Mouse (Mus musculus) embryo, embryonic 11 days (tissue): Measurements from ENCODE around the gene Higd1b.

Source experiments
- DNase-seq: peaks from one replicate; pipeline ENCODE4 v3.0.0-alpha.2; 2015

Higd1b gene

DNA sequence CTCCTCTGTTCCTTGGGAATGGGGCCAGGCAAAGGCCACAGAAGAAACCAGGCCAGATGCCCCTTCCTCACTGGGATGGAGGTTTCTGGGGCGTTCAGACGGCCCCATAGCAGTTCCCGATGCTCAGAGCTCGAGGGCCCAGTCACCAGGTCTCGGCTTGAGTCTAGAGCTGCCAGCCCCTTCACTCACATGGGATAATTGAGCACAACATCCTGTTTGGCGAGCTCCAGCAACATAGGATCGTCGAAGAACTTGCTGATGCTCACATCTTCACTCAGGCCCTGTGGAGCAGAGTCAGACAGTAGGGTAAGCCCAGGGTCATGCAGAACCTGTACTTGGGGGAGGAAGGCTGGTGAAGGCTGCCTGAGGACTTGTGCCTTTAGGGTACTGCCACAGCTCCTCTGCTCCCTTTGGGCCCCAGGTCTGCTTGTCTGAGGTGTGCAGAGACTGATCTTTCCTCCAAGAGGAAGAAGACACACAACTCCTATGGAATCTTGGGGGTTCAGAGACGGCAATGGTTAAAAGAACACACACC, 3.0 kb downstream of the Higd1b start:
- no peak for DNase-seq

GRCm38 (mm10) chr11:102845926-102846325, 10.3 kb downstream of the Higd1b start:
- DNase-seq: no peak

- peak; percentile 70 for DNase-seq
Observed at GRCm38 (mm10) chr11:102851883-102852282, 16.2 kb downstream of the Higd1b start.

DNA sequence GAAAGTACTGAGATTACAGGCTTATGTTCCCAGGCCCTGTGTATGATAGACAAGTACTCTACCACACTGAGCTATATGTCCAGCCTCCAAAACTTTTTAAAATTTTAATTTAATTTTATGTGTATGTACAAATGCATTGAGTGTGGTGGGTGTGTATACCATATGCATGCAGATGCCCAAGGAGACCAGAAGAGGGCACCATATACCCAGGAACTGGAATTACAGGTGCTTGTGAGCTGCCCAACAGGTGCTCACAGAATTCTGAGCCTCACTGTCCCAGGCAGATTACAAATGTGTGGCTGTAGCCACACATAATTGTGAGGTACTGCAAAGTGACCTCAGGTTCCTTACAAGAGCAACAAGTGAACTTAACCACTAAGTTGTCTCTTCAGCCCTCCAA, 18.1 kb downstream of the Higd1b start:
- no peak for DNase-seq

GRCm38 (mm10) chr11:102855941-102856340, 20.3 kb downstream of the Higd1b start:
- DNase-seq: peak; percentile 56

DNA sequence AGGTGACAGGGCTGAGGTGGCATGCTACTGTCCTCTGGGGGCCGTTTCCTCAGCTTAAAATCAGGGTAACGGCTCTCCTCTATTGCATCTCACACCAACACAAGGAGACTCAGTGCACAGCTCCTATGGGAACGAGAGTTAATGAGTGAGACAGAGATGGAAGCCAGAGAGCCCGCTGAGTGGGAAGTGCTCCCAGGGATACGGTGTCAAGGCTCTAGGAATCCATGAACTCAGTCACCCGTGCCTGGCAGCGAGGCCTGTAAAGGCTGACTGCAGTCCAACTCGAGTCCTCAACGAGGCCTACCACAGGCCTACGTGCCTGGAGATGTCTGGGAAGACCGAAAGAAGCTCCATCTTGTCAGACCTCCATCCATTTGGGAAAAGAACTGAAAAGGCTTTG, 23.3 kb downstream of the Higd1b start:
- no peak for DNase-seq

- no peak for DNase-seq
Observed at GRCm38 (mm10) chr11:102859933-102860332, 24.3 kb downstream of the Higd1b start.

GRCm38 (mm10) chr11:102864272-102864671, 28.6 kb downstream of the Higd1b start:
- peak; percentile 88 for DNase-seq

DNA sequence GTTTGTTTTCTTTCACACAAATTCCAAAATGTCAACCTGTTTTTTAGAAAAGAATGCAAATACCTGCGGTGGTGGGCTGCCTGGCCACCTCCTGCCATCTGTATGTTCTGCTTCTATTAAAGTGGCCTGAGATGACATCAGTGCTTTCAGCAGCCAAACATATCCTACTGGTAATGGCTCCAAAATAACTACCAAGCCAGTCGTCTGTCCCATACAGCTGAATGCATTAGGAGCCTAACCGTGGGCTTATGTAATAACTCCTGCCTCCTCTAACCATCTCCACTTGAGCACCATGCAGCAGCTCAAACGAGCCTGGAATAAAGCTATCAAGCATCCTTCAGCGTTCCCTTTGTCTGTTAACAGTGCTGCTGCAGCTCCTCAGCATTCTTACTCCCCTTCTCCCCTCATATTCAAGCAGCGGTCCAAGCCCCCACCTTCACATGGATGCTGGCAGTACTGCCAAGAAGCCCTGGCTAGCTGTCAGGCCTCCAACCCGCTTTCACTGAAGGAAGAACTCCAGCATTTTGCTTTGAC, 39.2 kb downstream of the Higd1b start:
- no peak for DNase-seq

DNA sequence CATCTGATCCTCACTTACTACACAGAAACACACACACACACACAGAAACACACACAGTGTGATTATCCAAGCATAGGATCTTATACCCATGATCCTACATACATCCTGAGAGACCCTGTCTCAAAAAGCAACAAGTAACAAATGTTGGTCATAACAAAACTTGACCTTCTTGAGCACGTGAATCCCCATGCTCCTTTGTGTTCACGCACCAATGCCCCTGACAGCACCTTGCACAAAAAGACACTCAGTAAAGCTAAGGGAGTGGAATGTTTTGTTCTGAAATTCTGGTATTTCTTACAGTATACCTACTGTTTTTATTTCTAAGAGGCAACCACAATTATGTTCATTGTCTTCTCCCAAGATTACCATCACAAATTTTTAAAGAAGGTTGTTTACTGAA, 43.9 kb downstream of the Higd1b start:
- no peak for DNase-seq

DNA sequence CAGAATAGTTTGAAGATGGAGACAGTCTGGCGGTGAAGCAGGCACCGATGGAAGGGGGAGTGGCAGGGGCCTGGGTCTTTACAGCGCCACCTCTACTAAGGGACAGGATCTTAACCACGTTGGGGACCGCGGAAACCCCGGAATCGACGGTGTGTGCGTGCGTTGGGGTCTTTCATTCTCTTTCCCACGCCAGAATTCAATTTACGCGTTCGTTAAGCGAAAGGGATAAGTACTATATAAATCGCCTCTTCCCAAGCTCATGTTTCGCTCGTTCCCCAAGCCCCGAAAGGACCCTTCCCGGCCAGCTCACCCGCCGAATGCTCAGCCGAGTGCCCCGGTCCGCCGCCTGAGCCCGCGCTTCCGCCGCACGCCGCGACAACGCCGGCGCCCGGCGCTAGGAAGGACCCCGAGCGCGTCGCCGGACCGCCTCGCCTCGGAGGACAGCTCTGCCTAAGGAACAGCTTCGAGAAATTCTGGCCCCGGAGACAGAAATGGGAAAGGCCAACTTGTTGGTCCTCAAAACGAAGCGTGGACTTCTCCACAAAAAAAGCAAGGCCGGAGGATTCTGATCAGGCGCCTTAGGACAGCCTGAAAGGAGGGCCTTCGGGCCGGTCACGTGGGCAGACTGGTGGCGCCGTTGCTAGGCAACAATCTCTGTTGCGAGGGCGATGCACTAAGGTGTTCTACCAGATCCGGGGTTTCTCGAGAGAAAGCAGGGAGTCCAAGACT, 45.1 kb downstream of the Higd1b start, which contains the start of the genes Eftud2 and Ccdc103:
Gene Eftud2, minus strand, starts transcription at position 401 of the 729 bp plus-strand sequence.
Gene Ccdc103, plus strand, starts transcription at position 620 of the 729 bp plus-strand sequence.
- DNase-seq: peak; percentile 95

DNA sequence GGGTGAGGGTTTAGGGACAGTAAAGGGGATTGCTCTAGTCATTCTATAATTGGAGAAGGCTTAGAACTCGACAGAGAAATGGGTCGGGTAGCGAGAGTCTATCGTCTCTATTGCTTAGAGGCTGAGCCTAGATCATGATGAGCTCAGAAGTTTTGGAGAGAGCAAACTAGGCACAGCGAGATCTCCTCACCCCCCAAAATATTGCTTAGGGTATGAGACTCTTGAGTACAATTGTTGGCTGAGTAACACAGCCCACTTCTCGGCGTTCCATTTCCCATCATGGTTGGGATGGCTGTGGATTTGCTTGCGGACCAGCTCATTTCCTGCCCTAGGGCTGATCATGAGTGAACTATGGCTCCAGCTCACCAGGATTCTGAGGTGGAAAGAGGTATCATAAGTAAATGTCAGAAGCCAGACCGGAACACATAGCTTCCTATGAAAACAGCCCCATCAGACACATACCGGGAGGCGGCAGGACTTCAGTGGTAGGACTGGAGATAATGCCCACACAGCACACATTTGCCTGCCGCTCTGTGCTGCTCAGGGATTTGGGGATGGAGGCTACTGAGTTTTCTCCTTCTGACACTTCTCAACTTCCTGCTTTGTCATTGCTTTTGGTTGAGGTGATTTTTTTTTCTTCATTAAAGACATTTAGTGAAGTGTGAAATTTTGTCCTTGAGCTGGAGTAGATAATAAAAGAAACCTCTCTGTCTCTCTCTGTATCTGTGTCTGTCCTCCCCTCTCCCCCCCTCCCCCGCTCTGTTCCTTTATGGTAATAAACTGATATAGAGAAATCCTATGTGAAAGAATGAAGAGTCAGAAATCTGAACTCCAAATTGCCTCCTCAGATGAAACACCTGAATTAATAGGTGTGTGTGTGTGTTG, 45.9 kb downstream of the Higd1b start:
- DNase-seq: no peak

- DNase-seq: no peak
Observed at GRCm38 (mm10) chr11:102884616-102885219, 49.1 kb downstream of the Higd1b start, which contains the start of gene Fam187a. Fam187a (plus strand) TSS chr11:102885169.

DNA sequence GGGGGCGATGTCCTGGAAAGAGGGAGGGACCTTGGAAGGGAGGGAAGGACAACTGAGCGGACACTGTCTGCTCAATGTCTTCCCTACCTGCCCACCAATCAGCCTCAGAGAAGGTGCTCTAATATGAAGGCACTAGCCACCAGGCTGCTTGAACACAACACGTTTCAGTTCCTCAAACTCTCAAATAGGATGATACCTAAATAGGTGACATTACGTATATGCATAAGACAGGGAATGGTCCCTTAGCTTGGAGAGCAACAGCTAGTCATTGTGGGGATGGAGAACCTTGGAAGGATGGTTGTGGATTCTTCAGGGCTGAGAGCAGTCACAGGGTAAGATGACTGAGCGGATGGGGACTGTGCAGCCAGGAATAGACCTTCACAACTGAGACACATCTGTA, 51.8 kb downstream of the Higd1b start:
- DNase-seq: no peak
